Mouse (Mus musculus) thymus, postnatal 0 days (tissue): Measurements from ENCODE around the gene Klf11. TPM values are rescaled to one million over a fixed set of nuclear protein-coding genes. Genes with fewer than 3 reads are reported as not detected.
A peak's percentile ranks its signal among the peaks of the same experiment; 100 is the strongest.
"Not testable (repeated sequence)": the region's sequence is repeated elsewhere in the genome, so short reads cannot be mapped to it uniquely, and the experiment has no call there.

Experiments
- DNase-seq: peaks from one replicate; pipeline ENCODE4 v3.0.0-alpha.2; 2015; ENCODE audit warnings: low spot score
- polyA plus RNA-seq: library from polyadenylated mRNA; unstranded; fragments of >200 nt; fragmentation: Nextera tagmentation; extraction: Ambion mirVana; gene quantifications from 2 replicates; pipeline ENCODE4 v1.2.1, GENCODE M21; 2015

Gene Klf11
- polyA plus RNA-seq, 1 experiment from 2014 or later = 2.8 TPM

- DNase-seq = no peak
Observed at GRCm38 (mm10) chr12:24654065-24654862, 3.2 kb downstream of the Klf11 start.

GRCm38 (mm10) chr12:24656436-24656835 is 5.4 kb downstream of the Klf11 start:
- no peak for DNase-seq

DNA sequence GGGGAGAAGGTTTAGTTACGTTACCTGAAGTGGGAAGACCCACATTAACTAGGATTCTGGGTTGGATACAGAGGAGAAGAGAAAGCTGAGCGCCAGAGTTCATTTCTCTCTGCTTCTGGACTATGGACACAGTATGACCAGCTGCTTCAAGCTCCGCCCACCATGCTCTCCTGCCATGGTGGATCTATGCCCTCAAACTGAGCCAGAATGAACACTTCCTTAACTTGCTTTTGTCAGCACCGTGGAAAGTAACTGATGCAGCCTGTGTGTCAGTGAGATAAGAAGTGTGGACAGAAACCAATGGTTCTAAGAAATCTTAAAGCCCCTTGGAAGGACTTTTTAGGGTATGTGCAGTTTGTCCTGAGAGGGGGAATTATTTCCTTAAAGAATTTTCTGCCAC is 7.9 kb downstream of the Klf11 start:
- DNase-seq = no peak

- no peak for DNase-seq
Observed at GRCm38 (mm10) chr12:24659923-24660322, 8.8 kb downstream of the Klf11 start.

- DNase-seq = no peak
Observed at GRCm38 (mm10) chr12:24661100-24661499, 10.0 kb downstream of the Klf11 start.

GRCm38 (mm10) chr12:24662131-24662530 is 11.1 kb downstream of the Klf11 start:
- DNase-seq = no peak

GRCm38 (mm10) chr12:24680096-24680491 is 29.0 kb downstream of the Klf11 start:
- DNase-seq = no peak

DNA sequence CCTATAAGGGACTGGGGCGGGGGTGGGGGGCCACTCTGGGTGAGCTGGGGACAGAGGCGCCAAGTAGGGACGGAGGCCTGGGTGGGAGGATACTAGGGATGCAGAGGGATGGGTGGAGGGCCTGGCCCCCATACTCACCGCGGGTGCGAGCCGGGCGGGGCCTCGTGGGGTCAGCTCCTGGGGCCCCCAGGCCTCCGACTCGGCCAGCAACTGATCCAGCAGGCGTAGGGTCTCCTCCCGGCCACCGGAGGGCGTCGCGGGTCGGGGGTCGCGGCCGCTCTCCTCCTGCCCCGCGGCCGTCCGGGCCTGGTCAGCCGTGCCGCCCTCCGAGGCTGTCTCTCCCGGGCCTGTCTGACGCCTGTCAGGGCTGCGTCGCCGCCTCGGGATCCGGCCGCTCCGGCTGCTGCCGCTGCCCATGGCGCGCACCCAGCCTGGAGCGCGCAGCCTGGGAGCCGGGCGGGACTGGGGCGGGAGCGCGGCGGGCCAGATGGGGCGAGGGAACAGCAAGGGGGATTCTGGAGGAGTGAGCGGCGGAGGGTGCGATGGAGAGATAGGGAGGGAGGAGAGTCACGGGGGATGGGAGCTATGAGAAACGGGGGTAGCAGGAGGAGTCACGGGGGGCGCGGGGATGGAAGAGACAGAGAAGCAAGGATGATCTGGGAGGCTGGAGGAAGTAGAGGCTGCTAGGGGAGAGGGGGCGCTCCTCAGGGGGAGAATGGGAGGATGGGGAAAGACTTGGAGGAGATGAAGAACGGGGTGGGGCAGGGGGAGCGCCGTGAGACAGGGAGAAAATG is 29.6 kb downstream of the Klf11 start:
- DNase-seq = no peak

DNA sequence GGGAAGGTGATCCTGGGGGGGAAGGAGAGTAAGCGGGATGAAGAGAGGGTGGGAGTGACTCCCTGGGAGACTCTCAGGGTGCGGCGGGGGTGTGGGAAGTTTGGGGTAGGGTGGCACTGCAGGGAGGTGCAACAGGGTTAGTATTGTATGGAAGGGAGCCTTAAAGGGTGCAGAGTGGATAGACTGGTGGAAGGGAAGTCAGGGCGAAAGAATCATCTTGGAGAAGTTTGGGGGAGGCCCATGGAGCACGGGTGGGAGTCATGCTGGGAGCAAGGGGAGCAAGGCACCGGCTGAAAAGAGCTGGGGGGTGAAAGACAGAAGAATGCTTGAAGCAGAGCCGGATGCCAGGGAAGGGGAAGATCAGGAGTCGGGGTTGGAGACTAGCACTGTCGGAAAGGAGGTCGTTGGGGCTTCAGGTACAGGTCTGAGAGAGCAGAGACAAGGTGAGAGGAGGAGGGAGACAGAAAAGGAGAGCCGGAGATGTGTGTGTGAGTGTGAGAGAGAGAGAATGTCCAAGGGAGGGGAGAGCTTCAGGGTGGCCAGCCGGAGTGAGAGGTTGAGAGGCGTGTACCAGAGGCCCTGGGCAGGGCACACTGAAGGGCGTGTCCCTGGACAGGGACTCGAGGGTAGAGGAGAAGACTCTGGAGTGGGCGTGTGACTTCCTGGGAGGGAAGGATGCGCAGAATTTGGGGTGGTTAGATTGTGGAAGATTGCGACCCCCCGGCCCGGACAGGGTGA is 30.4 kb downstream of the Klf11 start, which contains the start of gene Cys1:
Cys1 (minus strand) TSS at position 528 of the 738 bp plus-strand sequence.
- no peak for DNase-seq

- no peak for DNase-seq
Observed at GRCm38 (mm10) chr12:24682563-24682962, 31.5 kb downstream of the Klf11 start.

- DNase-seq = no peak
Observed at GRCm38 (mm10) chr12:24683461-24683860, 32.4 kb downstream of the Klf11 start.

- DNase-seq = no peak
Observed at GRCm38 (mm10) chr12:24686038-24686695, 35.1 kb downstream of the Klf11 start.

DNA sequence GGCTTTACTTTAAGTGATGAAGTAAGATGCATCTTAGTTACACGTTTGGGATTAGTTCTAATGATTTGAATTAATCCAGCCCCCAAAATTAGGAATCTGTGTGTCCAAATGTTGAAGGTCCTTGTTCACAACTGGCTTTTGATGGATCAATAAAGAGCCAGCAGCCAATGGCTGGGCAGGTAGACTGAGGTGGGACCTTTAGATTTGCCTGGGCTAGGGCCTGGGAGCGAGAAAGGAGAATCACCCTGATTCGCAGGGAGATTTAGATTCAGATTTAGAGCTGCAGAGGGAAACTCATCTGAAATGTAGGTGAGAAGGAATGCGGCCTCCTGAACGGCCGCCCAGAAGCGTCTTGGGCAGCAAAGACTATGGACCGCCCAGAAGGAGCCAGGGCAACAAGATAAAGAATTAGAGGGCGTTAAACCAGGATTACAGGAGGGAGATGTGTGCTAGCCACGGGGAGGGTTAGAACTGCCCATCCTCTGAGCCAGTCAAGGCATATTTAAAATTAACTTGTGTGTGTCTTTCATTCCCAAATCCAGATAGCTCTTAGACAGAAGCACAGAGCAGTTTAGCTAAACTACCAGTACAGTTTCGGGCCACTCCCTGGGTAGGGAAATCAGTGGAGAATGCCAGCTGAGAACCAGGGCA is 35.7 kb downstream of the Klf11 start:
- no peak for DNase-seq

- DNase-seq = no peak
Observed at GRCm38 (mm10) chr12:24690351-24690750, 39.3 kb downstream of the Klf11 start.

GRCm38 (mm10) chr12:24696500-24697483 is 45.7 kb downstream of the Klf11 start:
- peak; percentile 73 for DNase-seq

GRCm38 (mm10) chr12:24697484-24698204 is 46.6 kb downstream of the Klf11 start:
- no peak for DNase-seq

DNA sequence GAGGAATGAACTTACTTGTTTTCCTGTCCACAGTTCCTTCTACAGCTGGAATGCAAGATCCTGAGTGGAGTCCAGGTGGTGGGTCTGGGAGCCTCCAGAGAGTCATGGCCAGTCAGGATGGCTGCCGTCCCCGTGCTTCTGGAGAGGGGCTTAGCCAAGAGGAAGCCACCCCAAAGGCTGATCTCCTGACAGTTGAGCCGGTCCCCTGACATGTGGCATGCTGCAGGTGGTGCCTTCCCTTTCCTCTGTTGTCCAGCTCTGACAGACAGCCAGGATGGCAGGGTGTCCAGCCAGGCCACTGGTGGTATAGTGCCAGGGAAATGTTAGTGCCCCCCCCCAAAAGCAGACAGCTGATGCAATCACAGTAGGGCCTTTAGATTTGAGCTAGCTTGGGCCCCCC is 47.4 kb downstream of the Klf11 start:
- DNase-seq = no peak

DNA sequence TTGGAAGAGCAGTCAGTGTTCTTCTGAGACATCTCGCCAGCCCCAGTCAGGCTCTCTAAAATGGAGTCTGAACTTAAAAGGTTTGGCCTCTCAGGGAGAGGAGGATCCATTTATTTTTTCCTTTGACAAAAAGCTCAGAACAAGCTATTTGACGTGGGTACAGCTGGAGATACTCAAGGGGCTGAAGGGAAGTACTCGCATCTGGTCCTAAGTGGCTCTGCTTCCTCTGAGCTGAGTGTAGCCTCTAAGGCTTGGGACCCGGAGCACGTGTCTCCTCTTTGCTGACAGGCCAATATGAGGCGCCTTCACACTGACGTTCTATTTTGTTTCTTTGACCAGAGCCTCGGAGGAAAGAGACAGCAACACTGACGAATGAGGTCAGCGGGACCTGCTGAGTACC is 48.5 kb downstream of the Klf11 start:
- DNase-seq = no peak

DNA sequence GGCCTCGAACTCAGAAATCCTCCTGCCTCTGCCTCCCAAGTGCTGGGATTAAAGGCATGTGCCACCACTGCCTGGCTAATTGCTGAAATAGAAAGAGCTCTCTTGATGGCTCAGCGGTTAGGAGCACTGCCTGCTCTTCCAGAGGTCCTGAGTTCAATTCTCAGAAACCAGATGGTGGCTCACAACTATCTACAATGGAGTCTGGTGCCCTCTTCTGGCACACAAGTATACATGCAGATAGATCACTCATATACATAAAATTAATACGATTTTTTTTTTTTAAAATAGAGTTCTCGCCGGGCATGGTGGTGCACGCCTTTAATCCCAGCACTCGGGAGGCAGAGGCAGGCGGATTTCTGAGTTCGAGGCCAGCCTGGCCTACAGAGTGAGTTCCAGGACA is 50.5 kb downstream of the Klf11 start:
- DNase-seq = not testable (repeated sequence)
